Mouse (Mus musculus): ENCODE measurements around the gene Ovol2.

Ovol2 gene

DNA sequence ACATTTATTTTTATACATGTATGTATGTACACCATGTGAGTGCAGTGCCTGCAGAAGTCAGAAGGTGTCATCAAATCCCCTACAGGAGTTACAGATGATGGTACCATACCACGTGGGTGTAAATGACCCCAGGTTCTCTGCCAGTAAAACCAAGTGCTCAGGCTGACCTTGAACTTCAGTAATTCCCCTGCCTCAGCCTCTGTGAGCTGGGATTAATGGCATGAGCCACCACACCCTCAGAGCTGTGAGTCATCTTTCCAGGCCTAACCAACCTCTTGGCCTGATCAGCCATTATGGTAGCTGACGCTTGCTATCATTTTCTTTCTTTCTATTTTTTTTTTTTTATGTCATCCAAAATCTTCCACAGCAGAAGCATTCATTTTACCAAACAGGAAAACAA, 20.6 kb downstream of the Ovol2 start:
- DNase-seq (ENCODE audit: low spot score in 2 of 2): no peak

DNA sequence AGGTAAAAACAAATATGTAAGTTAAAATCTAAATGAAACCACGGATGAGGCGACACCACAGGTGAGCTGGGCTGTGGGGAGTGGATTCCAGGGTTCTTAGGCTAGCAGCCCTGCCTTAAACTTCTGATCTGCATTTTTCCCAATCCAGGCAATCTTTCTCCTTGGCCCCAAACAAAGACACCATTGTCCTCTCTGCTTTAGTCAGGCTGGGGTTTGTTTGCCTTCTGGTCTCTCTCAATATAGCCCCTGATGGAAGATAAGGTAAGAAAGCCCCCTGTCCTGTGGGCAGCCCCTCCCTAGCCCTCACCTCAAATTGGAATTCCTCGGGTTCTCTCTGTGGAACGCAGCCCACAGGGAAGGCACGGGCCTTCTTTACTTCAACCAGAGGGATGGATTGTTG, 21.7 kb downstream of the Ovol2 start:
- no peak for DNase-seq (ENCODE audit: low spot score in 2 of 2)

DNA sequence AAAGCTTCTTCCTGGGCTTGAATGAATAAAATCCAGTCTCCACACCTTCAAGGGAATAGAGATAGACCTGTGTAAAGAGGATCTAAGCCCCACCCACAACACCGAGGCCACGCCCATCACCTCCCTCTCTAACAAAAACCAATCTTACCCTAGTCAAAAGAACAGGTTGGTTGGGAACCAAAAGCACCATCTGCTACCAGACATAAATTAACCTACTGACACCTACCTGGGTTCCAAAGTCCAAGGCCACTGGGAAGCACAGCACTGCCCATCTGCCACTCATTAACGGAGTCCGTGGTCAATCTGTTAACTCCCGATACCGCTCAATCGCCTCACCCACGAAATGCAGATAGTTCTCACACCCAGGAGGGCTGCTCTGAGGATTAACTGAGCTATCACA, 23.4 kb downstream of the Ovol2 start:
- no peak for DNase-seq (ENCODE audit: low spot score in 2 of 2)

DNA sequence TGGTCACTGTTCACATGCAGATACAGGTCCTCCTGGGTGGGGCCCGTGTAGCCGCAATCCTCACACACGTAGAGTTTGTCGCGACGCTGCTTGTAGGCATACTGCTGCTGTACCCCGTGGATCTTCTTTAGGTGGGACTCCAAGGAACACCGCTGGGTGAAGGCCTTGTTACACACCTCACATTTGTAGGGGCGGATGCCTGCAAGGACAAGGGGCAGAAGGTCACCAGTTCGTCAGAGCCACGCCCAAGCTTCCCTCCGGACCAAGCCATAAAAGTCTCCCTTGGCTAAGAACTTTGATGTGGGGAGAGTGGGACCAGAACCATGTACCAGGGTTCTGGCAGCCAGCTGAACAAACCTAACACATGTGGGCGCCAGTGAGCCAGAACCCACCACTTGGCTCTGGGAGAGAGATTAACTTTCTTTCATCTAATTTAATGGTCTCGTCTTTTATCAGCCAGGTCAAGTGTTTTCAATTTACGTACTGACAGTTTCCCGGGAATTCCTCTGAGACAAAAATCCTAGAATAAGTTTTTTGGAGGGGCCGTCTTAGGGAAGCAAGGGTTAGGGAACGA, 26.1 kb downstream of the Ovol2 start:
- DNase-seq (ENCODE audit: low spot score in 2 of 2): no peak

DNA sequence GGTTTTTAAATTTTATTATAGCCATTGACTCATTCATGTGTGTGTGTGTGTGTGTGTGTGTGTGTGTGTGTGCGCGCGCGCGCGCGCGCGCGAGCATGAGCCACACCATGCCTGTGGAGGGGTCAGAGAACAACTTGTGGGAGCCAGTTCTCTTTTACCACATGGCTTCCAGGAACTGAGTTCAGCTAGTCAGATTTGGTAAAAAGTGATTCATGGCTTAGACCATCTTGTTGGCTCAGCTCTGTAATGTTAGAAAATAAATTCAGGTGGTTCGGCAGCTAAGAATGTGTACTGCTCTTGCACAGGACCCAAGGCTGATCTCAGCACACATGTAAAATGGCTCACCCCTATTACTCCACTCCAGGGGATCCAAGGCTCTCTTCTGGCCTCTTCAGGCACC, 30.8 kb downstream of the Ovol2 start:
- no peak for DNase-seq (ENCODE audit: low spot score in 2 of 2)

DNA sequence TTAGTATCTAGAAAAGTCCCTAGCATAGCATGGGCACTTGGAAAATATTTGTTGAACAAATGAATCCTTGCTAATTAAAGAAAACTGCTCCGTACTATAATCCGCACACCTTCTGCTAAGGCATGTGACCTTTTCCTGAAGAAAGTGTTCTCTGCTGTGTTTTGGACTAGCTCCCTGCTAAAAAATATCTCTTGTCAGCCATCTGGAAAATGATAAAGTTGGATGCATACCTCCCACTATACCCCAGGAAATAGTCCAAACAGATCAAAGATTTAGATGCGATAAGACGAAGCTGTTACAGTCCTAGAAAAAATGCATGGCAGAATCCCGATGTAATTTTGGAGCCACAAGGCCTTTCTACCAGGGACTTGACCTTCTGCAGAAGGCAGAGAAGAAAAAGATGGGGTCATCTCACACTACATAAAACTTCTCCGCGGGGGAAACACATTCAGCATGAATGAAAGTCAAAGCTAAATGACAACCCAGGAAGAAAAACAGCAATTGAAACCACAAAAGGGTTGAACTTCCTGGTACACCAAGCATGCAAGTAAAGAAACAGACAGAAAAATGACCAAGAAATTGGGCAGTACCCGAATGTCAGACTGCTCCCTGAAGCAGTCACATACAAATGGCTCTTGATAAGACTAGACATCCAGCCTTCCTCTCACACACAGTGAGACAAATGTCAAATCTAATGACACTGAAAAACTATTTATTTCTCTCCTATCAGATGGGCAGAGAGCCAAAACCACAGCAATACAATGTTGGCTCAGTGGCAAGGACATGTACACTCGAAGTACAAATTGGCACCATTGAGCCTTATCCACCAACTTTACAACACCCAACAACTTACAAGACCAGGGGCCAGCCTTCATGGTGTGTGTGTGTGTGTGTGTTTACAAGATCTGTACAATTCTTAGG, 31.9 kb downstream of the Ovol2 start:
- DNase-seq (ENCODE audit: low spot score in 2 of 2): no peak

DNA sequence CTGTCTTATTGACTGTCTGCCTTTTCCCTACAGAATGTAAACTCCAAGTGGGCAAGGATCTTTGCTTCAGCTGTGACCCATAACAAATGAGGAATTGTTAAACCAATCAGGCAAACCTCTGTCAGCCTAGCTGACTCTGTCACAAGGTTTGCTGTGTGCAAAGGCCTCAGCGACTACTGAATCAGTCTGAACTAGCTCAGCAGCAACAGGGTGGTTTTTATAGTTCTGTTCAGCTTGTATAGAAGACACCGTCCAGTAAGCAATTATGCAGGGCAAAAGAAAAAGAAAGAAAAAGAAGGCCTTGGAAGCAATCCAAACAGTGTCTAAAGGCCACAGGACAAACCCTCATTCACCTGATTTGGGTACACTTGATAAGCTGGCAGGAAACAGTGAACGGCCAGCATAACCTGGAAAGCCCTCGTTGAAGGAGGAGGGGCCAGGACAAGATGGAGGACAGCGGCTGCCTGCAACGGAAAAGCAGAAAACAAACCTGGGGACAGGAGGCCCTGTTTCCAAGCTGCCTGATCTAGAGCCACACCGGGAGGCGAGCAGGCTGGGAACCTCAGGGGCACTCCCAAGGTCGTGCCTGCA, 36.7 kb downstream of the Ovol2 start:
- DNase-seq (ENCODE audit: low spot score in 2 of 2): no peak

DNA sequence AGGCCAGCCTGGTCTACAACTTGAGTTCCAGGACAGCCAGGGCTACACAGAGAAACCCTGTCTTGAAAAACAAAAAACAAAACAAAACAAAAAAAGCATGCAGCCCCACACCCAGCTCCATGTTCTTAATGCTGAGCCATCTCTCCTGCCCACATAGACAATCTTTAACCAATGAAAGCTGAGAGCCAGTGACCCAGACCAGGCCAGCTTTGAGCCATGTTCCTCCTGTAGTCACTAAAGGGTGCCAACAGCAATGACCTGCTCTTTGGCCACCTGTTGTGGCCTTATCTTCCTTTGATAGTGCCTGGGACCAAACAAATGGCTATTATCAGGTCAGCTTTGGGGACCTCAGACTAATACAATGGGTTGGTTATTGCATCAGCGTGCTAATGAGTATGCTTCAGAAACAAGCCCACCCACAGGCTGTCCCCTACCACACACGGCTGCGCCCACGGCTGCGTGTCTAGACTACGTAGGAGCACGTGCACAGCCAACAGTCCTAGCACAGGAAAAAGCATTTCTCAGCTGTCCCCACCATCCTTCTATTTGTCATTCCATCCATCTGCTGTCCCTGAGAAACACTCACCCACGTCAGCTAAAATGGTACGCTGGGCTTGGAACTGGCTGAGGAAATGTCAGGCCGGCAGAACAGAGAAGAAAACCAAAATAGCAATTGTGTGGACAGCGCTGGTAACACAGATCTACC, 40.2 kb downstream of the Ovol2 start:
- no peak for DNase-seq (ENCODE audit: low spot score in 2 of 2)

DNA sequence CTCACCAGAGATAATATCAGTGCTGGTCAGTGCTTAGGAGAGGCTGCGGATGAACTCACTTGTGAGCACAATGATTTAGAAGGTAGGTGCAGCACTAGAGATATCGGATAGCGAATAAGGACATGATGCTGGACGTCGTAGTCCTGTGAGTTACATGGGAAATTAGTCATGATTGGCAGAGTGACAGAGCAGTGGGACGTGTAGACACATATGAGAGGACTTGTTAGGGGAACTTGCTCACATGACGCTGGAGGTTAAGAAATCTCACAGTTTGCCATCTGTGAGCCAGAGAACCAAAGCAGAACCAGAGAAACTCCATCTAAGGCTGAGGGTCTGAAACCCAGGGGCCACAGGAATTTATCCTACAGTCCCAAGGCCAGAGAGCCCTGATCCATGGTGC, 41.6 kb downstream of the Ovol2 start:
- no peak for DNase-seq (ENCODE audit: low spot score in 2 of 2)

DNA sequence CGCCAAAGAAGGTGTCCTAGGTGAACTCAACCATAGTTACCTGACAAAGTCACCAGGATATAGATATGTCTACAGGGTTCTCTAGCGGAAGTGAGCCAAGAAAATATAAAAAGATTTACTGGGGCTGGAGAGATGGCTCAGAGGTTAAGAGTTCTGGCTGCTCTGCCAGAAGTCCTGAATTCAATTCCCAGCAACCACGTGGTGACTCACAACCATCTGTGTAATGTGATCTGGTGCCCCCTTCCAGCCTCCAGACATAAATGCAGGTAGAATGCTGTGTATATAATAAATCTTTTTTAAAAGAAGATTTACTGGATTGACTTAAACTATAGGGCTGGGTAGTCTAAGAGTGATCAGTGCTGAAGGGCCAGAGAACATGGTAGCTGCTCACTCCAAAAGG, 50.5 kb downstream of the Ovol2 start:
- DNase-seq (ENCODE audit: low spot score in 2 of 2): no peak

DNA sequence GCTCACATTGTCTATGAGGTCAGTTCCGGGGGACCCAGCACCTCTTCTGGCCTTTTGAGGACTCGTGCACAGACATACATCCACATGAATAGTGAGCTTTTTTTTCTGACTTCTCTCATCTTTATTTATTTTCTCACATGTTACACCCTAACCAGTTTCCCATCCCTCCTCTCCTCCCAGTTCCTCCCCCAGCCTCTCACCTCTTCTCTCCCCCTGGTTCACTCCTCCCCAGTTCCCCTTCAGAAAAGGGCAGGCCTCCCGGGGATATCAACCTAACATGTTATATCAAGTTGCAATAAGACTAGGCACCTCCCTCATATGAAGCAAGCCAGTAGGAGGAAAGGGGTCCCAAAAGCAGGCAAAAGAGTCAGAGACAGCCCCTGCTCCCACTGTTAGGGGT, 51.4 kb downstream of the Ovol2 start:
- DNase-seq (ENCODE audit: low spot score in 2 of 2): no peak

DNA sequence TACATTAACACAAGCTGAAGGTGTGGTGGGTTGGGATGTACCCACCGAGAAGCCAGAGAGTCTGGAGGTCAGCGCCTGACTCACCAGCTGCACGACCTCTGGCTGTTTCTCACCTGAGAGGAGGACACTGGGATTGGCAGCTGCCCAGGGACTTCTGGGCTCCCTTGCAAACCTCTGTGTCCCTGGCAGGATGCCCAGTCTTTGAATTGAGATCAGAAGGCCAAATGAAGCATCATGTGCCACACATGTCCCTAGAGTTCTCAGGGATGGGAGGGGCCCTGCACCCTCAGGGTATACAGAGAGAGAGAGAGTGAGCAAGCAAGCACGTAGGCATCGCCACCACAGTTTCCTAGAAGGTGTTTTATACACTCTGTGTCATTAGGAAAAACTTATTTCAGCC, 52.2 kb downstream of the Ovol2 start:
- DNase-seq (ENCODE audit: low spot score in 2 of 2): peak in 1 of 2 experiments; percentile 27

DNA sequence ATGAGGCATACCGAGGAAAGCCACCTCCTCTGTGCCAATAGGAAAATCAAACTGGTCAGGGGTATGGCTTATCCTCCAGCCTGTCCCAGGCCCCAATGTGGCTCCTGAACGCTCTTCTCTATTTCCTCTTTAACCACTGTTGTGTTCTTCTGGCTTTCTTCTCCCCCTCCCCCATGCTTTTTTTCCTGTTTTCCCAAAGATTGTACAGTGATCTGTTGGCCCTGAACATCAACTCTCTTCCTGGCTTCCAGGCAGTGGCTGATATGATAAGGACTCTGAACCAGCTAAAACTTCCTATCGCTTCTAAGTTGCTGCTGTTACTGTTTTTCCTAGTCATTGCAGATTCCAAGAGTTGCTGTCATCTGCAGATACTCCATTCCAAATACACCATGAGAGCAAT, 55.1 kb downstream of the Ovol2 start:
- DNase-seq (ENCODE audit: low spot score in 2 of 2): no peak

DNA sequence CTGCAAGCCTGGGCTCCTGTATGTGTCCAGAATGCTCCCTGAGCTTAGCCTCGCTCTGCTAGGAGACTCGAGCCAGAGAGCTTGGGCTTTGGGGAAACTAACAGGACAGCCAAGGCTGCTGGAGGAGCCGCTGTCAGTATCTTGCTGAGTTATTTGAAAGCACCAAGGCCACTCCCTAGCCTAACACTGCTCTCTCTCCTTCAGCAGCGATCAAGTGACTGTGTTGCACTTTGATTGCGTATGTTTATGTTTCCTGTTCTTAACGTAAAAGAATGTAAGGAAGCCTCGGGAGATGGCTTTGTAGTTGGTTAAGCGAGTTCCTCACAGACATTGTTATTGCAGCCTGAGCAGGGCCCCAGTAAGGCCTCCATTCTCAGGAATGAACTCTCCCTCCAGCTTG, 57.2 kb downstream of the Ovol2 start:
- DNase-seq (ENCODE audit: low spot score in 2 of 2): no peak

DNA sequence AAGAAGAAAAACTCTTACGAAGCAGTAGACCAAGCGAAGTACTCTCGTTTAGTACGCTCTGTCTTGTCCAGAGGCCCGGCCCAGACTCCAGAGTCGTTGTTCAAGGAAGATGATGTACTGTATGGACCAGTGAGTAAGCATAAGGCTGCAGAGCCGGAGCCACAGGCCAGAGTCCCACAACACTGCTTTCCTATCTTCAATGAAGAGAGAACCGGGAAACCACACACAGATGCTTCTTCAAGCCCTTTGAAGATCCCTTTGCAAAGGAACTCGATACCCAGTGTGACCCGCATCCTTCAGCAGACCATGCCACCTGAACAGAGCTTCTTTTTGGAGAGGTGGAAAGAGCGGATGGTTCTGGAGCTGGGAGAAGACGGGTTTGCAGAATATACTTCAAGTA, 59.9 kb downstream of the Ovol2 start:
- no peak for DNase-seq (ENCODE audit: low spot score in 2 of 2)

DNA sequence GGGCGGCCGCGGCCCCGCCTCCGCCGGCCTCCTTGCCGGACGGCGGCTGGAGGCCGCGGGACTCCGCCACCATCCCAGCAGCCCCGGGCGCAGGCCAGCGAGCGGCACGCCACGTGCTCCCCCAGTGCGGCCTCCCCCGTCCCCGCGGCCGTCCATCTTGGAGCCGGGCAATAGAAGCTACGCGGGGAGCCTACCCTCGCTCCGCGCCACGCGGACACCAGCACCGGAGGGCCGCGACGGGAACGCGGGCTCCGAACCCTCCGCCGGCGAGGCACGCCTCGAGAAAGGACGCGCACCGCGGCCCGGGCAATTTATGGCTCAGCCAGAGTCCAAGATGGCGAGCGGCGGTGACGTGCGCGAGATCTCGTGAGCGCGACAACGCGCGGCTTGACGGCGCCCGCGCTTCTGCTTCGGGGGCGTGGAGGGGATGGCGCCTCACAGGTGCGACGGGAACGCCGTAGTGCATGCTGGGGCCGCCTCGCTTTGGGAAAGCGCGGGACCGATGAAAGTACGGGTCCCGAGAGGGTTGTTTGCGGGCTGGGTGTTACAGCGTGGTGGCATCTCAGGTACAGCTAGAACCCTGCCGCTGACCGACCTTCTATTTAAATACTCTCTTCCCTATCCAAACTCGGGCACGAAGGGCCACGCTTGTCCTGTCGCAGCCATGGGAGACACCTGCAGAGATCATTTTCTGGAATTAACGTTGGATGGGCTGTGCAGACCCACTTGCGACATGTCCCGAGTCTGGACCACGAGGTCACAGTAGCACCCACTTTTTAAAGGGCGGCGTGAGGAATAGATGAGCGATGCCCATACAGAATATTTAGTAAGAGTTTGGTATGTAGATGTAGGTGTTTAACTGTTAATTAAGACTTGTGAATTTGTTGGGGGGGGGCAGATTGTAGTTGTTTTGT, 61.2 kb downstream of the Ovol2 start, which contains the start of the genes Mgme1 and Snx5:
TSS of gene Mgme1 (plus strand) at position 157 of the 914 bp plus-strand sequence.
TSS of gene Snx5 (minus strand) at position 400 of the 914 bp plus-strand sequence.
- peak; percentile 92 to 96 for DNase-seq (ENCODE audit: low spot score in 2 of 2)

DNA sequence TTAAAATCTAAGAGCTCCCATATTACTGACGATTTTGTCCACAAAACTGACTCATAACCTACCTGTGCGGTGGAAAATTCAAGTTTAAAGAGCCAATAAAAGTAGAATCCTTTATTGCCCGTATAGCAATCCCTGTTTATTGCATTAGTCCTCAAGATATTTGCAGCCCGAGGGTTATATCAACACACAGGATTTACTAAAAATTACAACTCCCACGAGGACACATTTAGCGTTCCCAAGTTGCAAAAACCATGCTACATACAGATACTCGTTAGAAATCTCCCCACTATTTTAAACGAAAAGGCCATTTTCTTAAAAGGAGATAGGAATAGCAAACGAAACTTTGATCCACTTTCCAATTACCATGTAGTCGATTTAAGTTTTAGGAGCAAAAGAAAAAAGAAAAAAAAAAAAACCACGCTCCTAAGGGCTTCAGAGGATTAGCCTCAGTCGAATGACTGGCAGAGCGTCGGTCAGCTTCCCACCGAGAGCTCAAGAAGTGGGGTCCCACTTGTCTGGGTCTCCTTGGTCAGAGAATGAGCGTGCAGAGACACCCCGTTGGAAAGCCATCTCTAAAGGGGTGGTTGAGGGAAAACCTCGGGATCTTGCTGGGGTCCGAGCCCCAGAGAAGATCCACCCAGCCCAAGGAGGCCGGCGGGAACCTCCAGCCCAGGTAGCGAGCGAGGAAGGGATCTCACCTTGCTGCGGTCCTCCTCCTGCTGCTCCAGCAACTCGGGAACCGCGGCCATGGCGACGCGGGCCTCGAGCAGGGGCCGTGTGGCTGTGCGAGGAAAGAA, 62.1 kb downstream of the Ovol2 start:
- no peak for DNase-seq (ENCODE audit: low spot score in 2 of 2)

DNA sequence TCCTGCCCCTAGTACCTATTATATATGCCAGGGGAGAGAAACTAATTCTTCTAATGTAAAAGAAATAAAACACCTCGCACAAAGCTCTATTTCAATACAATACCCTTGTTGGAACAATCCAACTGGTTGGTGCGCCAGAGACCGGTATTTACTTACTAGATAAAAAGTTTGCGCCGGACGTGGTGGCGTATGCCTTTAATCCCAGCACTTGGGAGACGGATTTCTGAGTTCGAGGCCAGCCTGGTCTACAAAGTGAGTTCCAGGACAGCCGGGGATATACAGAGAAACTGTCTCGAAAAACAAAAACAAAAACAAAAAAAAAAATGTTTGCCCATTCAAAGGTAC, 62.7 kb downstream of the Ovol2 start:
- DNase-seq (ENCODE audit: low spot score in 2 of 2): peak in 1 of 2 experiments; percentile 28

DNA sequence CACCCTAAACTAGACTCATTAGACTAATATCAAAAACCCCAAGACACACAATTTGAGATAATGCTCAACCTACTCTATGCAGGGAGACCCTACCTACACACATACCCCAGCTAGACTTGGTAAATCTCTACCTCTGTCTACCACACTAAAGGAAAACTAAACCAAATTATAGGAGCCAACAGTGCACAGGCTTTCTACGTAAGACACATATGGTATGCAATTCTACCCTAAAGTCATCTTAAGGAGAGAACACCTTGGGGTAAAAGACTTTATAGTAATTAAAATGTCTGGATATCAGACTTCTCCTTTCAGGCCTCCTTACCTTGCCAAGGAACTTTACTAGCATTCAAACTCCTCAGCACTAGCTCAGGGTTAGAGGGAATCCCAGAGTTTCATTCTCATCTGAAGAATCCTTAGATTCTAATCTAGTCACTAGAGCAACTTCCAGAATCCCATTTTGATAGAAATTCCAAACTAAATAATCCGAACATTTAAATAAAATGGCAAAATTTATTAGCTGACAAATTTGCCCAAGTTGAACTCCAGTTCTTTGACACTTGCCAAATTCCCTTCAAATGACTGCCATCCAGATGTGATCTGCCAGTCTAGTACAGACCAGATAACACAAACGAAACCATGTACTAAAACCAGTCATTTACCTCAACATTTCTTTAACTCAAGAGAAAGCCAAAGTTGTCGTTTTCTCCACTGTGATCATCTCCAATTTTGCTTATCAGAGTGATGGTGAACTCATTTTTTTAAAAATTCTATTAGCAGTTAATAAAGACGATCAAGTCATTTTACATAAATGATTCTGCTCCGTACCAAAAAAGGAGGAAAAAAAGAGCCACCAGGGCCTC, 63.3 kb downstream of the Ovol2 start:
- DNase-seq (ENCODE audit: low spot score in 2 of 2): no peak

DNA sequence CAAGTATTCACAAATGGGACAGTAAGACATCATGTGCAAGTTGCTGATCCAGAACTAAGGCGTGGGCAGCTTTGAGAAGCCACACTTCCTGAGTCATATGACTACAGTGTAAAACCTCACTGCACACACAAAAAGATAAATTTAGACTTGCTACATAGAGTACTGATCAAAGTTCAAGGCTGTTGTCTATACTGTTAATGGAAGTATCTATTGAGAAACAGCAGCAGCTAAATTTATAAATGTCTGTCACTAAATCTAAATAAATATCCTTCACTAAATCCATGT, 64.3 kb downstream of the Ovol2 start:
- no peak for DNase-seq (ENCODE audit: low spot score in 2 of 2)
